Comparison of ENCODE assay signal across 11 mouse cellular contexts in the genomic region with DNA sequence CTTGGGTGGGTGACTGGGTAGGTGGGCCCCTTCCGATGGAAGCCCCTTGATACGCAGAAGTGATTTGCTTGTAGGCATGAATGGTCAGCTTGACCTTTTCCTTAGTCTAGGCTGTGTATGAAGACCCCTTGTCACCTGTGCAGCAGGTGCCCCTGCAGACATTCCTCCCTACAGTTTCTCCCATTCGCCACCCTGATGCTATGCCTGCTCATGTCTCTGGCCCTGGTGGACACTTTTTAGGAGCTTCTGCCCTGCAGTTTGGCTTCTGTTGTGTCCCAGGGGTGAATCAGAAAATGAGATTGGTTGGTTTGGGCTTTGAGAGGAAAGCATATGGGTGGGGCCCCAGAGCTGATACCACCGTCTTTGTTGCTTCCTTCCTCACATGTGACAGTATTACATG. TPM values are rescaled to one million over a fixed set of nuclear protein-coding genes. Genes with fewer than 3 reads are reported as not detected.
"Had no signal": no experiment of that assay in that cellular context is flagged by ENCODE, and none has a peak within 500 bp of the region (broad histone marks: within the 10 kb centered on the region; RNA-seq: fewer than 3 reads in every experiment).

No protein-coding gene starts in this region.

- H3K4me3 ChIP-seq: midbrain, embryonic 10.5 days; midbrain, embryonic 12.5 days; myocyte; neural tube, embryonic 12.5 days had no signal

- H3K4me2 ChIP-seq: lung, embryonic 14.5 days; midbrain, embryonic 12.5 days; neural tube, embryonic 12.5 days had no signal

- H3K9me3 ChIP-seq: midbrain, embryonic 10.5 days; midbrain, embryonic 12.5 days; neural tube, embryonic 12.5 days had no signal

- H3K27me3 ChIP-seq: midbrain, embryonic 12.5 days; neural tube, embryonic 12.5 days had no signal

- DNase-seq: right cerebral cortex, postnatal 25 days; thymus, adult 18-20 months had no signal

- H3K27ac ChIP-seq: liver, embryonic 14.5 days; midbrain, embryonic 10.5 days; midbrain, embryonic 12.5 days; neural tube, embryonic 12.5 days had no signal

- ATAC-seq: midbrain, embryonic 16.5 days had no signal

- H3K4me1 ChIP-seq: midbrain, embryonic 12.5 days had no signal

- H3K9ac ChIP-seq: liver, embryonic 14.5 days; lung, embryonic 14.5 days; midbrain, embryonic 12.5 days; neural tube, embryonic 12.5 days had no signal

RNA-seq across cellular contexts. Expression of a gene that starts 27.0 kb away (rescaled TPM):
- polyA plus RNA-seq: liver, embryonic 14.5 days; liver, embryonic 16.5 days; lung, embryonic 14.5 days; myocyte; thymus, postnatal 0 days had no signal
